Mouse (Mus musculus): Measurements from ENCODE around the gene Dhx15.
"Not testable (repeated sequence)": the region's sequence is repeated elsewhere in the genome, so short reads cannot be mapped to it uniquely, and the experiment has no call there.

The Dhx15 gene

GRCm38 (mm10) chr5:52190371-52191179 lies at the start of gene Dhx15:
TSS of gene Dhx15 (minus strand) at chr5:52190514.
- in situ Hi-C loops (cut with MboI, MseI), result loop anchor here in 1 of 2 experiments (25.0 kb wide), 2 partner anchors 472 to 647 kb away; partner anchors contain the start of genes Anapc4 and Sepsecs

DNA sequence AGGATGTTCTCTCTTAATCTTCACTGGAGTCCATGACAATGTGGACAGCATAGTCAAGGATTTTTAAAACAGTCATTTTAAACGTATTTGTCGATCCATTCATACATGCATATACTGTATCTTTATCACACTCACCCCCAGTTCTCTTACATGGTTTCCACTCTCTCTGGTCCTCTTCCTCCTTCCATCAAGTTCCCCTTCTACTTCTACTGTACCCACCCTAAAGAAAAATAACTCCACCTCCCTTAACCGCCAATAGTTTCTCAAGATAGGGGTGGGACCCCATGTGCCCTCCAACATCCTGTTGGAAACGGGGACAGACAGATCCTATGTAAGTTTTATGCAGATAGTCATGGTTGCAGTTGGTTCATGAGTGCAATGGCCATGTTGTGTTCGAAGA lies 48.6 kb upstream of the Dhx15 start:
- in situ Hi-C loops (cut with MboI, MseI), result no loop called here

- in situ Hi-C loops (cut with MboI, MseI), result no loop called here
These were observed 47.8 kb upstream of the Dhx15 start for GRCm38 (mm10) chr5:52237956-52238735.

GRCm38 (mm10) chr5:52236585-52236984 lies 46.3 kb upstream of the Dhx15 start:
- in situ Hi-C loops (cut with MboI, MseI), result not testable (repeated sequence)

GRCm38 (mm10) chr5:52234570-52234969 lies 44.3 kb upstream of the Dhx15 start:
- in situ Hi-C loops (cut with MboI, MseI), result no loop called here

DNA sequence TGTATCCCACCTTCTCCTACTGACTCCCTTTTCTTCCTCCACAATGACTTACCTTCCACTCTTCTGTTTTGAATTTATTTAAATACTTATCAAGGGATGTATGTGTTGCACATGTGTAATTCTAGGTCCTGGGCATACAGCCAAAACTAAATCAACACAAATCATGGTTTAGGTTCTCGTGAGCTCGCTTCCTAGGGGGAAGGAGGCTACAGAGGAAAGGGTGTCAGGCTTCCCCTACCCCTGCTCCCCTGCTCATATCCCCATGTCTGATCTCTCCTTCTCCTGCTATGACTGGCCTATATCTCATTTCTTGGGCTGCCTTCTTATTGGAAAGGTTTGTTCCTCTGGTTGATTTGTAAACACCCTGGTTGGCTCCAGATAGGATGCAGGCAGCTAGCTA lies 43.6 kb upstream of the Dhx15 start:
- in situ Hi-C loops (cut with MboI, MseI), result no loop called here

- in situ Hi-C loops (cut with MboI, MseI), result no loop called here
These were observed 42.3 kb upstream of the Dhx15 start for GRCm38 (mm10) chr5:52232611-52233010.

GRCm38 (mm10) chr5:52232199-52232598 lies 41.9 kb upstream of the Dhx15 start:
- in situ Hi-C loops (cut with MboI, MseI), result no loop called here

DNA sequence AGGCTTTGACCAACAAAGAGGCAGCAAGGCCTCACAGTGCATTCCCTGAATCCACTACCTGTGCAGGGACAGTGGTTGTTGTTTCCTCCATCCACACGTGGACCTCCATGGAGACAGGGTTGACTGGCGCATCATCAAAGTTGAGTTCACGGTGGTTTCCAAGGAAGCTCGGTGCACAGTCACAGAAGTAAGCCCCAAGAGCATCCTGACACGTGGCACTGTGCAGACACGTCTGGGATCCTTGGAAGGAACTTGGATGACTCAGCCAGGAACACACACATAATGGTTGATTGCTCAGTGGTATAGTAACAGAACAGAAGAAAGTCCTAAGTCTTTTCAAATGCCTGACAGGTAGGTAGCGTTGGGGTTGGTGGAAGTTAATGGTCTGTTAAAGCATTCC lies 40.2 kb upstream of the Dhx15 start:
- in situ Hi-C loops (cut with MboI, MseI), result no loop called here

GRCm38 (mm10) chr5:52226677-52227076 lies 36.4 kb upstream of the Dhx15 start:
- in situ Hi-C loops (cut with MboI, MseI), result loop anchor here in 1 of 2 experiments (10.0 kb wide), 1 partner anchor 1352 kb away; no protein-coding TSS in a partner anchor

DNA sequence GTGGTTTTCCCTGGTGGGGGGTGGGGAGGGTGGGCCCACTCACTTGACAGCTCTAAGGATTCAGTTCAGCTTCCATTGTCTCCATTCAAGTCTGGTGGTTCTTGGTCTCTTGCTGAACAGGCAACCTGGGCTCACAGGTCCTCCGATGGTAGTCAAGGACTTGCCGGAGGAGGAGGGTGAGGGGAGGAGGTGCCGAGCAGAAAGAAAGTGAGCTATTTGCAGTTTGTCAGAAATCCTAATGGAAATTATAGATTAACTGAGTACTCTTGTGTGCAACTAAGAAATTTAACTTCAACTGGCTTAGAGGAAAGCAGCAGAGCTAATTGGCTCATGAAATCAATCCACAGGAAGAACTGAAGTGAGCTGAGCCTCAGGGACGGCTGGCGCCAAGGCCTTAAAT lies 31.3 kb upstream of the Dhx15 start:
- in situ Hi-C loops (cut with MboI, MseI), result loop anchor here in 1 of 2 experiments (10.0 kb wide), 1 partner anchor 1347 kb away; no protein-coding TSS in a partner anchor

DNA sequence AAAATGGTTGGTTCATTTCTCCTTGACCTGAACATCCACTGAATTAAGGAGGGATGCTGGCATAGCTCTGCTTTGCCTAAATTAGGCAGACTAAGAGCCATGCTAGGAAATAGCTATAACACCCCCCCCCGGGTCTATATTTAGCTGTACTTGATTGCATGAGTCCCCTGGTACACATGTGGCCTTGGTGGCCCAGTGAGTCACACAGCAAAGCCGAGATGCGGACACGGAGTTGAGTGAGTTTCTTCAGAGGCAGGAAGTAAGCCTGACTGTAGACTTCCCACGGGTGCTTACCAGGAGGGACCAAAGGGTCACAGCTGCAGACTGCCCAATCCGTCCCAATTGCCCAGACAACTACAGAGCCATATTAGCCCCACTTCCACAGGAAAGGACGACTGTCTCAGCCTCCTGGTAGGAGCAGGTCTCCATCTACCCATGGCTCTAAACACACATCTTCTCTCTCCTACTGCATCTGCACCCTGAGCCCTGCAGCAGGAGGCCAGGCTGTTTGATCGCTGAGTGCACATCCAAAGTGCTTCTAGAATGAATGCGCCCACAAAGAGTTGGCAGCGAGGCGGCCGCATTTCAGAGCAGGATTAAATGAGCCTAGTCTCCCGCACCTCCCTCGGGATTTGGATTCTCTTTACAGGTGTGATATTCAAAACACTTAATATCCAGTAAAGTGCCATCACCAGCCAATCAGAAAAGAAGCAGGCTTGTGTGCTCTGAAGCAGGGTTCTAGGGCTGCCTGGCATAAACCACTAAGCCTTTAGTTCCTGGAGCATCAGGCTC lies 29.9 kb upstream of the Dhx15 start:
- in situ Hi-C loops (cut with MboI, MseI), result loop anchor here in 1 of 2 experiments (10.0 kb wide), 1 partner anchor 1345 kb away; no protein-coding TSS in a partner anchor

- in situ Hi-C loops (cut with MboI, MseI), result no loop called here
These were observed 27.9 kb upstream of the Dhx15 start for GRCm38 (mm10) chr5:52218238-52218637.

GRCm38 (mm10) chr5:52213143-52213900 lies 23.0 kb upstream of the Dhx15 start:
- in situ Hi-C loops (cut with MboI, MseI), result no loop called here

GRCm38 (mm10) chr5:52191180-52191468 lies 810 bp upstream of the Dhx15 start:
- in situ Hi-C loops (cut with MboI, MseI), result loop anchor here in 1 of 2 experiments (25.0 kb wide), 2 partner anchors 471 to 646 kb away; partner anchors contain the start of genes Anapc4 and Sepsecs

- in situ Hi-C loops (cut with MboI, MseI), result loop anchor here in 1 of 2 experiments (25.0 kb wide), 2 partner anchors 472 to 647 kb away; partner anchors contain the start of genes Anapc4 and Sepsecs
These were observed 499 bp downstream of the Dhx15 start for GRCm38 (mm10) chr5:52189664-52190365.

GRCm38 (mm10) chr5:52188206-52188605 lies 2.1 kb downstream of the Dhx15 start:
- in situ Hi-C loops (cut with MboI, MseI), result loop anchor here in 1 of 2 experiments (25.0 kb wide), 2 partner anchors 474 to 649 kb away; partner anchors contain the start of genes Anapc4 and Sepsecs

DNA sequence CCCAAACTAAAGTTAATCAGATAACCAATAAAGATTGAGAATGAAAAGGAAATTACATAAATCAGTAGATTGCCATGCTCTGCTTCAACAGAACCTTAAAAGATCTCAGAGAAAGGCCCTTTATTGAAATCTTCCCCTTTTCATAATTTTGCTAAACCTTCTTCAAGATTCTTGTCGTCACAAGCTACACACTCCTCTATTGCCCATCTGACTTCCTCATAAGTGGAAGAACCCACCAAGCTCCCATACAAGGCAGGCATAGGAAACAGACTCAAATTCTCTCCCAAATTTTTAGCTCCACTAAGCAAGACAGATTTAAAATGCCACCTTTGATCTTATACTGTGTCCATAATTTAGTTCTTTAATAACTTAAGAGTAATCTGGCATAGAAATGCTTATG lies 13.0 kb downstream of the Dhx15 start:
- in situ Hi-C loops (cut with MboI, MseI), result loop anchor here (10.0 to 25.0 kb wide), 3 partner anchors 485 to 667 kb away; partner anchors contain the start of genes Anapc4 (in 1 of the 2) and Sepsecs (in 1 of the 2)

GRCm38 (mm10) chr5:52168468-52168867 lies 21.8 kb downstream of the Dhx15 start:
- in situ Hi-C loops (cut with MboI, MseI), result no loop called here

GRCm38 (mm10) chr5:52149138-52149537 lies 41.2 kb downstream of the Dhx15 start:
- in situ Hi-C loops (cut with MboI, MseI), result no loop called here

Data from T-helper 17 cell (primary cell).